Mouse (Mus musculus): ENCODE results near the gene Matn1. TPM values are rescaled to one million over a fixed set of nuclear protein-coding genes. Genes with fewer than 3 reads are reported as not detected.

Gene Matn1
- polyA plus RNA-seq (2012; rRNA removed; ENCODE audit: low replicate concordance) = not detected in 2 replicates

DNA sequence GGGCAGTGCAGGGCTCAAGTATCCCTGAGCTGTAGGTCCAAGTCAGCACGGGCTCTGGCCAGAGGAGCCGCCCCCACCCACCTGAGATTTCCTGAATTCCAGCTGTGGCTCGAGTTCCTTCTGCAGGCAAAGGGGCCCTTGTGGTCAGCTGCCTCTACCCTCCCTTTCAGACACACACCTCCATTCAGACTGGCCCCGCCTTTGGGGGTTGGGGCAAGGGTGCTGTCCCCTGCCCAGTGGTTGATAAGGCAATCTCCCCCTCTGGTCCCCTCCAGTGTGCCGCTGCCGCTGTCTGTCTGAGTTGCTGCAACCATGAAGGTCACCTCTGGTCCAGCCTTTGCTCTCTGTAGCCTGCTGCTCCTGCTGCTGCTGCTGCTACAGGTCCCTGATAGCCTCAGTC, at the start of gene Matn1:
Gene Matn1 (plus strand): TSS at position 274 of the 400 bp plus-strand sequence.

DNA sequence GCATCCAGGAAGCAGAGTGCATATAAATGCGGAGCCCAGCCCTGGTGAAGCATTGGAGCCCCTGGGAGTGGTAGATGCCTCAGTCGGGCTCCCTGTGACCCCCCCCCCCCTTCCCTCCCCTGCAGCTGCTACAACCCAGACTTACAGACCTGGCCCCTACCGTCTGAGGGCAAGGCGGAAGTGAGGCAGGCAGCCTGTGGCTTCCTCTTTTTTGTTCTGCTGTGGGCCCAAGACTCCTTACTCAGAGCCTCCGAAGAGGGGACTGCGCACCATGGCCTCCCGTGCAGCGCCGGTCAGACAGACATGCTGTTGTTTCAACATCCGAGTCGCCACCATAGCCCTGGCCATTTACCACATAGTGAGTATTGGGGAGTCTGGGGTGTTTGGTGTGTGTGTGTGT, 31.1 kb upstream of the Matn1 start, which contains the start of gene Laptm5:
Gene Laptm5 (plus strand): TSS at position 49 of the 400 bp plus-strand sequence.

Other genes with a start within 250 kb of the Matn1 start
- gene Sdc3, start 151.8 kb upstream of the Matn1 start, polyA plus RNA-seq (2012; rRNA removed; ENCODE audit: low replicate concordance) = 12.7 and 29.5 TPM in 2 replicates
- gene Laptm5, start 31.3 kb upstream of the Matn1 start, polyA plus RNA-seq (2012; rRNA removed; ENCODE audit: low replicate concordance) = 35.0 and 65.5 TPM in 2 replicates